Mouse (Mus musculus) hindbrain, embryonic 15.5 days (tissue): Measurements from ENCODE around the gene Ints12. TPM values are rescaled to one million over a fixed set of nuclear protein-coding genes. Genes with fewer than 3 reads are reported as not detected.

Source experiments
- ATAC-seq: fragments of 200-750 bp; cut with Nextera tagmentation; 2 replicates; pipeline ENCODE4 v1.8.0; 2017; ENCODE audit warnings: low read depth, moderate number of reproducible peaks, moderate TSS enrichment; ENCODE audit not compliant: low FRiP score
- H3K27ac ChIP-seq: fragments of 300-500 bp; sonication (generic); replicated peaks from 2 replicates; pipeline ENCODE4 v1.5.1; 2015; ENCODE audit warnings: mild to moderate bottlenecking, inconsistent platforms
- H3K27me3 ChIP-seq: fragments of 300-500 bp; sonication (generic); 2 replicates; pipeline ENCODE4 v1.6.1; 2015; ENCODE audit warnings: control low read depth, inconsistent platforms
- H3K36me3 ChIP-seq: fragments of 300-500 bp; sonication (generic); 2 replicates; pipeline ENCODE4 v1.6.1; 2015; ENCODE audit warnings: control low read depth, inconsistent platforms
- H3K4me1 ChIP-seq: fragments of 300-500 bp; sonication (generic); replicated peaks from 2 replicates; pipeline ENCODE4 v1.6.1; 2015; ENCODE audit warnings: control low read depth, inconsistent platforms
- H3K4me2 ChIP-seq: fragments of 300-500 bp; sonication (generic); 2 replicates; pipeline ENCODE4 v1.6.1; 2015; ENCODE audit warnings: moderate library complexity, mild to moderate bottlenecking, inconsistent platforms
- H3K4me3 ChIP-seq: fragments of 300-500 bp; sonication (generic); 2 replicates; pipeline ENCODE4 v1.5.1; 2015; ENCODE audit warnings: mild to moderate bottlenecking, inconsistent platforms
- H3K9ac ChIP-seq: fragments of 300-500 bp; sonication (generic); 2 replicates; pipeline ENCODE4 v1.6.1; 2015; ENCODE audit warnings: inconsistent platforms
- H3K9me3 ChIP-seq: fragments of 300-500 bp; sonication (generic); 2 replicates; pipeline ENCODE4 v1.6.1; 2016; ENCODE audit warnings: control low read depth, inconsistent platforms
- WGBS: fragments of 180-500 bp; shearing (Covaris S2); methylation state at CpG from one replicate; pipeline ENCODE4 v1.1.7; 2015; 5-methylcytosine and 5-hydroxymethylcytosine counted together
- polyA plus RNA-seq: library from polyadenylated mRNA; unstranded; fragments of >200 nt; fragmentation: Nextera tagmentation; extraction: Ambion mirVana; gene quantifications from 2 replicates; pipeline ENCODE4 v1.2.1, GENCODE M21; 2015

Gene Ints12
- polyA plus RNA-seq, 1 experiment from 2014 or later = 15.7 TPM

DNA sequence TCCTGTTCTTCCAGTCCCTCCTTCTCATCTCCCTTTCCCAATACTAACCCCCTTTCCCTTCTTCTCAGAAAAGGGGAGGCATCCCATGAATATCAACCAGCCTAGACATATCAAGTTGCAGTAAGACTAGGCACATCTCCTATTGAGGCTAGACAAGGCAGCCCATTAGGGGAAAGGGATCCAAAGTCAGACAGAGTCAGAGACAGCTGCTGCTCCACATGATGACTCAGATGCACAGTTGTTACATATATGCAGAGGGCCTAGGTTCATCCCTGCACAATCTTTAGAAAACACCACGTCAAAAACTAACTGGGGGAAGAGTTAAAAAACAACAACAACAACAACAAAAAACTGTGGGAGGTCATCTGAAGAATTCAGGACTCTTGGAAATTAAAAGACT, 61.2 kb downstream of the Ints12 start:
- WGBS = 71% methylated on average over 1 of the region's 1 CpGs
- no peaks in the 10 kb centered on the region; the same call in 1 of the 2 replicates for H3K4me1 ChIP-seq
- no peak overlapping the region for H3K4me3 ChIP-seq
- H3K36me3 ChIP-seq = no peaks in the 10 kb centered on the region
- no peaks in the 10 kb centered on the region for H3K27me3 ChIP-seq
- no peak for ATAC-seq
- no peak overlapping the region for H3K27ac ChIP-seq
- no peak overlapping the region for H3K9ac ChIP-seq
- no peaks in the 10 kb centered on the region for H3K9me3 ChIP-seq
- no peak overlapping the region for H3K4me2 ChIP-seq

DNA sequence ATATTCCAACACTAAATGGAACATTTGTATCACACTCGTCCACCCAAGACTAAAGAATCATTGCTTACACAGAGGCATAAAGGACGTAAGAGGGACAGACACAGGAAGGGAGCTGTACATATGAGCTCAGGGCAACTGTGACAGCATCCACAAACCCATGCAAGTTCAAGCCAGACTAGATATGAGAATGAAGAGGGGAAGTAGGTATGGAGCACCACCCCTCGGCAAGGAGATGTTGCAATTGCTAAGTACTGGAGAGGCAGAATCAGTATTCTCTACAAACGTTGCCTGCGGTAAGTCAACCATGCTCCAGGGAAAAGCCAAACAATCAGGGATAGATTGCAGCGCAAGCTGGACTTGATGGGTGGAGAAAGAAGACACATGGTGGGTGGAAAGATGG, 62.0 kb downstream of the Ints12 start:
- no peaks in the 10 kb centered on the region for H3K27me3 ChIP-seq
- H3K4me2 ChIP-seq = no peak overlapping the region
- ATAC-seq = no peak
- H3K27ac ChIP-seq = no peak overlapping the region
- H3K4me1 ChIP-seq = no peaks in the 10 kb centered on the region; the same call in 1 of the 2 replicates
- no peak overlapping the region for H3K4me3 ChIP-seq
- H3K36me3 ChIP-seq = no peaks in the 10 kb centered on the region
- H3K9ac ChIP-seq = no peak overlapping the region
- no peaks in the 10 kb centered on the region for H3K9me3 ChIP-seq
- 77% methylated on average over 6 of the region's 6 CpGs for WGBS

DNA sequence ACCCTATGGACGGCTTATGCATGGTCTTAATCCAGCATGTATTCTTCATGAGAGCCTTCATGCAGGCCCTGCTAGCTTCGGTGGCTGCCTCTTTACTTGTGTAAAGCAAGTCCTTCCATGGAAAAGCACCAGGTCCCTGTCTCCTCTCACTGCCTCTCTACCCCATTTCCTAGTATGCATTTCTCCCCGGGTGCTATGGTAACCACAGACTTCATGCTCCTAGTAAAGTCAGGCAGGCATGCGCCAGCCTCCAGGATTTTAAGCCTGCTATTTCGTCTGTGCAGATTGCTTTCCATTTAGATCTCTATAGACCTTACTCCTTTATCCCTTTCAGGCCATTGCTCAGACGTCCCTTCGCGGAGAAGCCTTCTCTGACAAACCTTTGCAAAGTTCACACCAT, 63.0 kb downstream of the Ints12 start:
- Histone ChIP-seq H3K4me3 (no peak overlapping the region), H3K27me3 (no peaks in the 10 kb centered on the region), H3K4me1 (no peaks in the 10 kb centered on the region; the same call in 1 of the 2 replicates), H3K9ac (no peak overlapping the region), H3K36me3 (no peaks in the 10 kb centered on the region), H3K4me2 (no peak overlapping the region), H3K9me3 (no peaks in the 10 kb centered on the region), H3K27ac (no peak overlapping the region)
- ATAC-seq = peak; percentile 63
- WGBS = 53% methylated on average over 8 of the region's 8 CpGs

DNA sequence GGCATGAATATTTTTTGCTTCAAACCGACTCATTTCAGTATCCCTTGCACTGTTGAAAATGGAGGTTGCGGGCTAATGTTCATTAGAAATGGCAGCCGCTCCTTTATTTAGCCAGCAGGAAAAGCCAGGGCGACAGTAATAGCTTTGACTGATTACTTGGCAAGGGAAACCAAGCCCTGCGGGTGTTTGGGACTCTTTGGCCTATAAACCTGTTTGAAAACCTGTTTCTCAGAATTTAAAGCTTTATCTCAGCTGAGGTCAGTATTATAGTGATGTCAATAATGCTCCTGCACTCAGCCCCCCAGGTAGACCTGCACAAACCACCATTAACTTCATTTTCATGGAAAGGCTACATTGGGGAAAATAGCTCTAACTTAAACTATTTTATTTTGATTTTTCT, 66.6 kb downstream of the Ints12 start:
- H3K4me2 ChIP-seq = no peak overlapping the region
- no peak overlapping the region for H3K27ac ChIP-seq
- peaks cover 7% of the 10 kb centered on the region; the same call in 1 of the 2 replicates for H3K4me1 ChIP-seq
- no peak overlapping the region for H3K9ac ChIP-seq
- no peaks in the 10 kb centered on the region for H3K36me3 ChIP-seq
- H3K27me3 ChIP-seq = no peaks in the 10 kb centered on the region
- H3K9me3 ChIP-seq = no peaks in the 10 kb centered on the region
- 73% methylated on average over 5 of the region's 5 CpGs for WGBS
- H3K4me3 ChIP-seq = no peak overlapping the region
- ATAC-seq = no peak

Other genes starting within 250 kb of the Ints12 start
- 24.4 and 28.4 TPM in 2 replicates for gene Npnt, start 141.5 kb upstream of the Ints12 start, polyA plus RNA-seq
- 3.0 and 3.7 TPM in 2 replicates for gene Gstcd, start 193 bp downstream of the Ints12 start, polyA plus RNA-seq
- gene Arhgef38, start 143.1 kb downstream of the Ints12 start, polyA plus RNA-seq = not detected in 2 replicates
- gene Ppa2, start 218.3 kb downstream of the Ints12 start, polyA plus RNA-seq = 80.1 and 80.6 TPM in 2 replicates